Mouse (Mus musculus): ENCODE data around the gene Cdc14b.
A peak's percentile ranks its signal among the peaks of the same experiment; 100 is the strongest.
"Not testable (repeated sequence)": the region's sequence is repeated elsewhere in the genome, so short reads cannot be mapped to it uniquely, and the experiment has no call there.

Gene Cdc14b

GRCm38 (mm10) chr13:64273891-64274844 is 922 bp downstream of the Cdc14b start:
- DNase-seq (ENCODE audit: low read depth, low spot score), result no peak

- no peak for DNase-seq (ENCODE audit: low read depth, low spot score)
These were observed 1.7 kb downstream of the Cdc14b start for GRCm38 (mm10) chr13:64273352-64273751.

GRCm38 (mm10) chr13:64268384-64268783 is 6.7 kb downstream of the Cdc14b start:
- no peak for DNase-seq (ENCODE audit: low read depth, low spot score)

DNA sequence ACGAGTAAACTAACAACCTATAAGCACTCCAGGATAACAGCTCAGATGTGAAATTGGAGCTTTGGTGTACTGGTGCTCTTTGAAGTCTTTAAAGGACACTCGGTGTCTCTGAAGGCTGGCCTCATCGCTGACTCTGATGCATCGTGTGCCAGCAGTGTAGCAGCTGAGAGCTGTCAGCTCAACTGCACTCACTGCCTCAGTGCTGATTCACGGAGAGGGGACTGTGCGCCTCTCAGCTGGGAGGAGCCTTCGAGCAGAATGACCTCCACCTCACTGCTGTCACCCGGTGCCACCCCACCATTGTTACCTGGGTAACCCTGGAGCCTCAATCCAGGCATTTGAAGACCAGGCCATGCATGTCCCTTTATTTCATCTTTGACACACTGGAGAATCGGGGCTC is 7.9 kb downstream of the Cdc14b start:
- no peak for DNase-seq (ENCODE audit: low read depth, low spot score)

DNA sequence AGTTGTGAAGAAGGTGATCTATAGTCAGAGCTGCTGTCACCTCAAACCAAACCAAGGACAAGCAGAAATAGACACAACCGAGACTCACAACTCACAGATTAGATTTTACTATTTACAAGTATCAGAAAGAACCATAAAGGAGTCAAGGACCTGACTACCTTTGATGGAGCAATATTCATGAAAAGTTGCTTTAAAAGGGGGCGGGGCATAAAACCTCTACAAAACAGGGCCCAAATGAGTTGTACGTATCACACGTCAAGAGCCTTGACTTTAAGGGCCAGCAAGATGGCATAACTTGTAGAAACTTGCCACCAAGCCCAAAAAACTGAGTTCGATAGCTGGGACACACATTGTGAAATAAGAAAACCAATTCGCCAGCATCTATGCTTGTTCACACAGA is 10.5 kb downstream of the Cdc14b start:
- DNase-seq (ENCODE audit: low read depth, low spot score), result no peak

GRCm38 (mm10) chr13:64259903-64260302 is 15.2 kb downstream of the Cdc14b start:
- DNase-seq (ENCODE audit: low read depth, low spot score), result no peak

GRCm38 (mm10) chr13:64258516-64258821 is 16.6 kb downstream of the Cdc14b start:
- DNase-seq (ENCODE audit: low read depth, low spot score), result no peak

GRCm38 (mm10) chr13:64257814-64258515 is 17.1 kb downstream of the Cdc14b start:
- DNase-seq (ENCODE audit: low read depth, low spot score), result no peak

DNA sequence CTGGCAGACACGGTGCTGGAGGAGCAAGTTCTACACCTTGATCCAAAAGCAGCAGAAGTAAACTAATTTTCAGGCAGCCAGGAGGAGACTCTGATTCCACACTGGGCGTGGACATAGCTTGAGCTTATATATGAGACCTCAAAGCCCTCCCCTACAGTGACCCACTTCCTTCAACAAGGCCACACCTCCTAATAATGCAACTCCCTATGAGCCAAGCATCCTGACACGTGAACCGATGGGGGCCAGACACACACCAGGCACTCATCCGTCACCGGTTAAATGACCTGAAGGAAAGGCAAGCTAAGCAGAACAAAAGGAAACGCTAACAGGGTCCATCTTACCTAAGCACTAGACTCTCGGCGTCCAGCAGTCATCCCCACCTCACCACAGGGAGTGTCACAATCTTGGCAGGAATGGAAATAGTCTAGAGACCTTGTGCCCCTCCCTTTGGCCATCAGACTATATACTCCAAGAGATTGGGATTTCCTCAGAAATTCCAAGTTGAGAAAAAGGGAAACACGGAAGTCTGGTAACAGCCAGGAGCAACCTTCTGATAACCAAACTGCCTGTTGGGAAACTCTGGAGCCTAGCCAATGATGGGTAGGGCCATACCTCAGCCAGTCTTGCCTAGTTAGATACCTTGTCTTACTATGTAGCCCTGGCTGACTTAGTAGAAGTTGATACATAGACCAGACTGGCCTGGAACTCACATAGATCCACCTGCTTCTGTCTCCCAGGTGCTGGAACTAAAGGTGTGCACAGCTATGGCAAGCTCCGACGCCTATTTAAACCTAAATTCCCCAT is 17.9 kb downstream of the Cdc14b start:
- no peak for DNase-seq (ENCODE audit: low read depth, low spot score)

DNA sequence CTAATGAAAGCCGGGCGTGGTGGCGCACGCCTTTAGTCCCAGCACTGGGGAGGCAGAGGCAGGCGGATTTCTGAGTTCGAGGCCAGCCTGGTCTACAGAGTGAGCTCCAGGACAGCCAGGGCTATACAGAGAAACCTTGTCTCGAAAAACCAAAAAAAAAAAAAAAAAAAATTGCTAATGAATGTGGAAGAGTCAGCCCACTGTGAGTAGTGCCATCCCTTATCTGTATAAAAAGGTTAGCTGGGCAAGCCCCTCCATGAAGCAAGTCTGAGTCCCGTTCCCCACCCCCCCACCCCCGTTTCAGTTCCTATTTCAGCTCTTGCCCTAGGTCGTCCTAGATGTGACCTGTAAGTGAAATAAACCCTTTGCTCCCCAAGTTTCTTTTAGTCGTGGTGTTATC is 20.9 kb downstream of the Cdc14b start:
- not testable (repeated sequence) for DNase-seq (ENCODE audit: low read depth, low spot score)

DNA sequence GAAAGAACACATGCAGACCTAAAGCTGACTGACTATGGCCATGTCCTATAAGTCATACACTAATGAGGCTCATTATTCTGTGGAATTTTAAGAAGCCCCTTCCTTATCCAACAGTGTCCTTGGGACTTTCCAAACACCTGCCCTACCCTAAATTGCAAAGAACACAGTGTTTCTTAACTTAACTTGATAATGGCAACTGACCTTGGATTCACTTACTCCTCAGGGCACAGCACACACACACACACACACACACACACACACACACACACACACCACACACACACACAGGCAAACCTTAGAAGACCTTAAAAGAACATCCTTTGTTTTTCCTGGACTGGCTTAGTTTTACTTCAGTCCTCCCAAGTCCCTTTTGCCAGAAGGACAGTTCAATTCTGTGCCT is 21.4 kb downstream of the Cdc14b start:
- DNase-seq (ENCODE audit: low read depth, low spot score), result no peak

GRCm38 (mm10) chr13:64252147-64252546 is 22.9 kb downstream of the Cdc14b start:
- no peak for DNase-seq (ENCODE audit: low read depth, low spot score)

GRCm38 (mm10) chr13:64250363-64250762 is 24.7 kb downstream of the Cdc14b start:
- no peak for DNase-seq (ENCODE audit: low read depth, low spot score)

DNA sequence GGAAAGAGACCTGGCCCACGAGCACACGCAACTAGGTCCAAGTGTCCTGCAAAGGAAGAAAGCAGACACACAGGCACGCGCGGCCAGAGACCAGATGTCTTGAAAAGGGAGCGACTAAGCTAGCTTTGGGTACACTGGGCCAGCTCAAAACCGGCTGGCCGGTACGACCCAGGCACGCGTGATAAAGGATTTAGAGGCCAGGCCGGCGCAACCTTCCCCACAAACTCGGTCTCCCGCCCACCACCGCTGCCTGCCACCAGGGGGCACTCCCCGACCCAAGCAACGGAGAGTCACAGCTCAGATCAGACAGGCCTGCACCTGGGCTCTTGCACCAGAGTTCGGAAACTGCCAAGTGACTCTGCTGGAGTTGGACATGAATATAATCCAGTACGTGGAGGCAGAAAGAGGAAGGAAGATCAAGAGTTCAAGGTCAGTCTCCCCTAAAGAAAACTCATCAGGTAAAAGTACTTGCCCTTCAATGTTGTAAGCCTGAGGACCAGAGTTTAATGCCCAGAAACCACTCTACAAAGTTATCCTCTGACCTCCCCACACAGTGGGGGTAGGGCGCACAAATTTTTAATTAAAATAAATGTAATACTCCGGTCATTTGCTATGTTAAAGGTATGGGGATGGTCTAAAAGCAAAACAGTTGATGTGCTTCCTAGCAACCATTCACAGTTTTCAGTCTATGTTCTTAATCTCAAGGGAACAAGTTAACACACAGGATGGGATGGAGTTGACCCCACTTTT is 26.1 kb downstream of the Cdc14b start:
- DNase-seq (ENCODE audit: low read depth, low spot score), result peak; percentile 53

GRCm38 (mm10) chr13:64248161-64248774 is 26.8 kb downstream of the Cdc14b start:
- peak; percentile 28 for DNase-seq (ENCODE audit: low read depth, low spot score)

DNA sequence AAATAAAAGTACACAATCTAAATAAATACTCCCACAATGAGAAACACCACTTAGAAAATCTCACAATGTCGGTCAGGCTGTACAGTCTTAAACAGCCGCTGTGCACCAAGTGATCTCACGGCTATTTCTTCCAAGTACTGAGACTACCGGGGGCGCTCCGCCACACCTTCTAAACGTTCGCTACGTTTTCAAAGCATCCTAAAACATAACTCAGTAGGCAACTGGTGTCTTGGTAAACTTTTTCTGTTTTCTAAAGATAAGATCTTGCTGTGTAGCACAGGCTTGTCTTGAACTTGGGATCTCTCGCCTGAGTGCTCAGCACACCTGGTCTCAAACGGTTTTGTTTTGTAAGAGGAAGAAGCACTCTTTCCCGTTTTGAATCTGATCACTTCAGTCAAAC is 29.0 kb downstream of the Cdc14b start:
- no peak for DNase-seq (ENCODE audit: low read depth, low spot score)

- DNase-seq (ENCODE audit: low read depth, low spot score), result no peak
These were observed 30.3 kb downstream of the Cdc14b start for GRCm38 (mm10) chr13:64244685-64245261.

GRCm38 (mm10) chr13:64242721-64243120 is 32.4 kb downstream of the Cdc14b start:
- no peak for DNase-seq (ENCODE audit: low read depth, low spot score)

GRCm38 (mm10) chr13:64240626-64241025 is 34.5 kb downstream of the Cdc14b start:
- no peak for DNase-seq (ENCODE audit: low read depth, low spot score)

DNA sequence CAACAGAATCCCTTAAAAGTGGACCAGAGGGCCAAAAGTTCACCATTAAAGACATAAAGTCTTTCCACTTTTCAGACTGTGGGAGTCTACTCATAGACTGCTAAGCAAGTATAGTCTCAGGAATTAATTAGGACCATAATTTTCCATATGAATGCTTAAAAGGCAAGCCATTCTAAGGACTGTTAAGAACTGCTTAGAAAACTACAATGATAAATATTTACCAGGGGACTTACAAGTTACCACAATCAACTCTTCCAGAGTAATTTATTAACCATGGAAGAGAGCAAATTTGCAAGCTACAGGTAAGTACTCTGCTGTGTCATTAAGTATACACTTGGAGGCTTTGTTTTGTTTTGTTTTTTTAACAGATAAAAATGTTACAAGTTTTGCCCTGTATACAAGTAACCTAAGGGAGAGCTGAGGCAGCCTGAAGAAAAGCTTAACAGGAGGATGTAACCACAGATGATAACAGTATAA is 37.4 kb downstream of the Cdc14b start:
- no peak for DNase-seq (ENCODE audit: low read depth, low spot score)
